Mouse (Mus musculus) lung, adult 2 months (tissue): ENCODE results near the gene Ptprr. TPM values are rescaled to one million over a fixed set of nuclear protein-coding genes. Genes with fewer than 3 reads are reported as not detected.

Experiments used
- DNase-seq: peaks from one replicate; pipeline ENCODE4 v3.0.0; 2022
- H3K4me1 ChIP-seq: fragments of 200-500 bp; 2 replicates; pipeline ENCODE4 v1.6.1; 2011; ENCODE audit warnings: low read length; ENCODE audit not compliant: control insufficient read depth, insufficient read depth
- H3K4me3 ChIP-seq: fragments of 200-500 bp; replicated peaks from 2 replicates; pipeline ENCODE3; 2011; ENCODE audit warnings: low read depth, mild to moderate bottlenecking, control low read depth, low read length; ENCODE audit errors: extremely low read depth
- CTCF ChIP-seq: fragments of 200-500 bp; IDR thresholded peaks from 2 replicates; pipeline ENCODE4 v1.5.1; 2011; ENCODE audit warnings: mild to moderate bottlenecking, low read length, control low read depth; ENCODE audit not compliant: insufficient read depth
- POLR2A ChIP-seq: fragments of 200-500 bp; IDR thresholded peaks from 2 replicates; pipeline ENCODE4 v1.6.1; 2011; ENCODE audit warnings: low read depth, mild to moderate bottlenecking, control low read depth, low read length, borderline replicate concordance; ENCODE audit errors: extremely low read depth
- WGBS: fragments of 180-500 bp; shearing (Covaris S2); methylation state at CpG from one replicate; pipeline ENCODE4 v1.1.7; 2018; 5-methylcytosine and 5-hydroxymethylcytosine counted together
- polyA plus RNA-seq: library from polyadenylated mRNA; depleted of rRNA; stranded (reverse); fragments of >200 nt; gene quantifications from 2 replicates; pipeline ENCODE4 v1.2.3, GENCODE M21; 2012

Ptprr gene
- polyA plus RNA-seq, 1 experiment: 0.89 TPM

DNA sequence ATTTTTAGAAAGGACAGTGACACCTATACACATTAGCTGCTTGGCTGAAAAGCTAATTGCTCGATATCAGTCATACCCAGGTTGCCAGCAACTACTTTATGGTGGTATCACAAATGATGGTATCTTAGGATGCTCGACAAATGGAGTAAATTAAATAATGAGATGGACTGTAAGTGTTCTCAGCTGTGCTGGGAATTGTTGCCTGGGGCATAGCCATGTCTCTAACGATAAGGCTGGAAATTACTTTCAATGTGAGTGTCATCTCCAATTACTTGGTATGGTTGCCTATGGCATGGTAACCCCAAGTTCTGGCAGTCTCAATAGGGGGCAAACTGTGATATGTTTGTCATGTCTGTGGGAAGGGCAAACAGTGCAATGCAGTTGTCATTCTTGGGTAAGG, 3.1 kb downstream of the Ptprr start:
- TF ChIP-seq POLR2A (no peak), CTCF (no peak)
- H3K4me3 ChIP-seq: no peak overlapping the region
- DNase-seq: no peak
- 74% methylated on average over 3 of the region's 3 CpGs for WGBS
- peaks cover 3% of the 10 kb centered on the region; the same call in 1 of the 2 replicates for H3K4me1 ChIP-seq

DNA sequence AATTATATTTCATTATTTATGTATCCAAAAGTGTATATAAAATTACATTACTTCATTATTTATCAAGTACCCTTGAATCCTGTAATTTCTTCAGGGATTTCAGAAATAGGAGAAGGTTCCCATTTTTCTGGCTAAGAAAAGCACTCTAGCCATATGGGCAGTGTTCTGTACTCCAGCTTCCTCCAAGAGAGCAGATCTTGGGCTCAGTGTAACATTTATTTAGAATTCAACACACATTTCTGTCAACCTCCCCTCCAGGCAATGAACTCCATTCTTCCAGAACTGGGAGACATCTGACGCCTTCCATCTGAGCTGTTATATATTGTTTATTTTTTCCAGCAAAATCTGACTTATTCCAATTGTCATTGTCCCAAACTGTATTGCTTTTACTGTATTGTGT, 20.1 kb downstream of the Ptprr start:
- 87% methylated on average over 1 of the region's 1 CpGs for WGBS
- Histone ChIP-seq H3K4me3 (no peak overlapping the region), H3K4me1 (no peaks in the 10 kb centered on the region)
- no peak for DNase-seq
- TF ChIP-seq CTCF (no peak), POLR2A (no peak)

DNA sequence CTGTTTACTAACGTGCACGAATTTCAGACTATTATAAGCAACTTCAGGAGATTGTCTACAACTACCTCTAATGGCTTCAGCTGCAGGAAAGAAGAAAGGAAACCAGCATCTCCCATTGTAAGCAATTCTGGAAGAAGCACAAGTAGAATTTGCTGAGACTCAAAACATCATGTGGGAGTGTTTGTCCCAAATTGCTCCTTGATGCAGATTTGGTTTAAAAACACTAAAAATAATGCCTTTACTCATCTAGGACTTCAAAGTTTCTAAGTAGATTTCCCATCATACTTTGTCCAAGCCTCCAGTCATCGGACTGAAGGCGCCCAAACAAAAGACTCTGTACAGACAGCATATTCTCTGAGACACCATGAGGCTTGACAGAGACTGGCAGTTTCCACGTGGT, 57.9 kb downstream of the Ptprr start:
- WGBS: 68% methylated on average over 5 of the region's 5 CpGs
- H3K4me3 ChIP-seq: no peak overlapping the region
- TF ChIP-seq CTCF: no peak
- TF ChIP-seq POLR2A: no peak
- no peaks in the 10 kb centered on the region for H3K4me1 ChIP-seq
- DNase-seq: no peak

DNA sequence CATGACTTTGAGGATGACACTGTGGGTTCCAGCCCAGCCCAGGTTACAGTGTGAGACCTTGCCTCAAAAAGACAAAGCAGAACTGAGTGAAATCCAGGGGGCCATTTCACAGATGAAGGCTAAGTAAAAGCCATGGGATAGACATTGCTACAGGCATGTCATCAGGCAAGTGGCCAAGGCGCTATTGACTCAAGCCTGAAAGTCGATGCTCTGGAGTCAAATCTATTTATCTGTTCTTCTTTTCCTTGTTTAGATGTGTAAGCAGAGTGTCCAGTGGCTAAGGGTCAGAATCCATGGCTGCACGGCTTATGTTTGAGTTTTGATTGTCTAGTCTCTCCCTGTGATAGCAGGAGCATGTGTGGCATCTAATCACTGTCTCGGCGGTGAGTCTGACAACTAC, 60.6 kb downstream of the Ptprr start:
- TF ChIP-seq CTCF (no peak), POLR2A (no peak)
- WGBS: 65% methylated on average over 5 of the region's 5 CpGs

DNA sequence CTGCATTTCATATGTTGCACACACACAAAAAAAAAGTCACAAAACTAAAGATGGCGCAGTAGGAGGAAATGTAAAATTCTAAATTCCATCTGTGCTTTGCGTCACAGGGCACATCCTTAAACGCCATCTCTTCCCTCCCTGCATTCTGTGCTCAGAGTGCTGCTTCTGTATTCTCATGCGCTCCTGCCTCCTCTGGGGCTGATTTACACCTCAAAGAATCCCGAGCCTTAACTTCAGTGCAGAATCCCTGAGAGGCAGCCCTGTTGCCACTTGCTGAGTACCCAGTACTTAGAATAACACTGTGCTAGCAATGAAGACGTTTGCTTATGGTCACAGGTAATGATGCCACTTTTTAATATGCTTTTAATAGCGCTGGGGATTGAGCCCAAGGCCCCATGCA, 61.4 kb downstream of the Ptprr start:
- TF ChIP-seq CTCF: no peak
- no peak for TF ChIP-seq POLR2A
- 48% methylated on average over 7 of the region's 7 CpGs for WGBS
- DNase-seq: no peak
- H3K4me3 ChIP-seq: no peak overlapping the region
- no peaks in the 10 kb centered on the region for H3K4me1 ChIP-seq

More for the DNA sequence above, 60.6 kb downstream of the Ptprr start:
- no peaks in the 10 kb centered on the region for H3K4me1 ChIP-seq
- DNase-seq: no peak
- H3K4me3 ChIP-seq: no peak overlapping the region

DNA sequence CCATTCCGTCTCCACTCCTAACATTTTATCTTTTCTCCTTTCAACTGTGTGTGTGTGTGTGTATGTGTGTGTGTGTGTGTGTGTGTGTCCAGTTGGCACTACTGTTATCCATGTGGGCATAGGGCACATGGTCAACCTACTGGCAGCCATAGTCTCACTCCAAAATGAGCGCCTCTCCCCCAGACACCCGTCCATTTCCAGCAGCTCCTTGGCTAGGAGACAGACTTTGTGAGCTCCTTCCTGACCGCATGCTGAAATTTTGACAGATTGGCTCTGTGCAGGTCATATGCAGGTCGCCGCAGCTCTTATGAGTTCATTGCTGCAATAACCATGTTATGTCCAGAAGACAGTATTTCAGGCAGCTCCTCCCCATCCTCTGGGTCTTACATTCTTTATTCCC, 62.8 kb downstream of the Ptprr start:
- TF ChIP-seq POLR2A: no peak
- TF ChIP-seq CTCF: no peak
- 75% methylated on average over 6 of the region's 6 CpGs for WGBS
- Histone ChIP-seq H3K4me1 (no peaks in the 10 kb centered on the region), H3K4me3 (no peak overlapping the region)
- no peak for DNase-seq

DNA sequence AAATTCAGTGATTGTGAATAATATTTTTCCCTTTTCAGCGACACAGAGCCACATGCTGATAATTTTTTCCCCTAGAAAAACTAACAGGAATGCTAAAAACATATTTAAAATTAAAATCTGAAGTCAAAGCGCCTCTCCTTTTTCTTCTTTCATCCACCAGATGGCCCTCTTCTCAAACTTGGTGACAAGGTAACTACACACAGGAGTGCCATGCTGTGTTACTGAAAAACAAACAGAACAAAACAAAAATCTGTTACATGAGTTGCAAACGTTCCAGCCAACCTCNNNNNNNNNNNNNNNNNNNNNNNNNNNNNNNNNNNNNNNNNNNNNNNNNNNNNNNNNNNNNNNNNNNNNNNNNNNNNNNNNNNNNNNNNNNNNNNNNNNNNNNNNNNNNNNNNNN, 66.0 kb downstream of the Ptprr start:
- DNase-seq: no peak
- 19% methylated on average over 3 of the region's 3 CpGs for WGBS
- no peak overlapping the region for H3K4me3 ChIP-seq
- no peaks in the 10 kb centered on the region for H3K4me1 ChIP-seq
- TF ChIP-seq CTCF: no peak
- no peak for TF ChIP-seq POLR2A

DNA sequence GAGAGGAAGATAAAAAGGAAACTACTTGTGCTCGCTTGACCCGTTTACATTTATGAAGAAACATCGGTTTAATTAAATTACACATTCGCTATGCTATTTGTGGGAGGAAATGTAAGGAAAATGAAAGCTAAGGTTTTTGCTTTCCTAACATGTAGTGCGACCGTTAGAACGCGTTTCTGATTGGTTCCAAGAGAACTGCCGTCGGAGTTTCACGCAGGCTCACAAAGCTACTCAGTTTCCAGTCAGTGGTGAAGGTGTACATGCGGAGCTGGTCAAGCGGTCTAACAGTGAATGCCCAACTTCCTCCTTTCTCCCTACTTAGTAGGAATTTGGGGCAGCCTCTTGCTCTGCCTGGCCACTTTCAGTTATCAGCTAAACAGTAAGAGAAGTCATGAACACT, 78.5 kb downstream of the Ptprr start:
- 87% methylated on average over 13 of the region's 13 CpGs for WGBS
- no peak for TF ChIP-seq POLR2A
- TF ChIP-seq CTCF: no peak
- no peak overlapping the region for H3K4me3 ChIP-seq
- DNase-seq: no peak
- H3K4me1 ChIP-seq: no peaks in the 10 kb centered on the region

DNA sequence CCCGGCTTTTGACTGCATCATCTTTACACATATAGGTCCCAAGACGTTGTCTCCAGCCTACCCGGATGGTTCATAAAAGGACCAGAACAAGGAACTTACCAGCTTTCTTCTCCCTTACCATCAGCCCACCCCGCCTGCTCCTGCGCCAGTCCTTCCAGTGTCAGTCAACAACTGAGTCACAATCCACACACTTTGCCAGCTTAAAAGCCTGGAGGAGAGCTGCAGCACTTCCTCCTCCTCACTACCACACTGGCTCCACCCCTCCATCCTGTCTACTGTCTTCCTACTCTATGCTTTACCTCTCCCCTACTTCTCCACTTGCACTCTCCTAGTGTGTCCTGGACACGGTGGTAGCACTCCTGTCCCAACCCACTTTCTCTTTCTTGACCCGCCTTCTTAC, 80.5 kb downstream of the Ptprr start:
- 85% methylated on average over 7 of the region's 7 CpGs for WGBS
- Histone ChIP-seq H3K4me3 (no peak overlapping the region), H3K4me1 (no peaks in the 10 kb centered on the region)
- DNase-seq: no peak
- TF ChIP-seq POLR2A (no peak), CTCF (no peak)

DNA sequence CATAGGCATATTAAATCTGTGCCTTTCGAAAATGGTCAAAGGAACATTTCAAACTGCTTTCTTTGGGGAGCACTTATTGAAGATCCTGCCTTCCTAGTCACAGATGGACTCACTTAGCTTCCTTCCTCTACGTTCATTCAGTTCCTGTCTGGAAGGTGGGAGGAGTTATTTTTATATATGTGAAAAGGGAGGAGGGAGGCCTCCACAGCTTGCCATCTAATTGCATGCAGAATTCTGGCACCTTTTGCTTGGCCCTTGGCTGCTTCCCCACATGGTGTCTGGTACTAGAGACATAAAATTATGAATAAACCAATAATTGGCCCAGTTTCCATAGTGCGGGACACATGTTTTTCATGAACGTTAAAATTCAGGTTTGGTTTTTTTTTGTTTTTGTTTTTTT, 90.2 kb downstream of the Ptprr start:
- DNase-seq: no peak
- Histone ChIP-seq H3K4me1 (no peaks in the 10 kb centered on the region), H3K4me3 (no peak overlapping the region)
- TF ChIP-seq CTCF: no peak
- no peak for TF ChIP-seq POLR2A
- WGBS: 59% methylated on average over 4 of the region's 4 CpGs

DNA sequence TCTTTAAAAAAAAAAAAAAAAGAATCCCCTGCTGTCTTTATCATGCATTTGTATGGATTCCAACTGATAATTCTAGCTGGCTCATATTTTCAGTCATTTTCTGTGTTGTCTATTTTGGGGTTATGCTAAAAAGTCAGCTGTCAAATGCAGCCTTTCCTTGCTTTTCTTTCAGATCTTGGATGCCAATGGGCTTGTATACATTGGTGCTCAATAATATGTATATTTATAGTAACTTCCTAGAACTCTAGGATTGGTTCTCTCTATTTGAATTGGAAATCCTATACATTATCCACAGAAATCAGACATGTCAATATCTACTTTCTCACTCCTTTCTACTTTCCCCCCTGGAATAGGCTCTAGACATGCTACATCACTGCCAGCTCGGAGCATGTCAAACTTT, 90.7 kb downstream of the Ptprr start:
- no peak for TF ChIP-seq CTCF
- TF ChIP-seq POLR2A: no peak
- WGBS: 81% methylated on average over 1 of the region's 1 CpGs
- no peak for DNase-seq
- Histone ChIP-seq H3K4me3 (no peak overlapping the region), H3K4me1 (no peaks in the 10 kb centered on the region)
